Mouse (Mus musculus): ENCODE measurements at regions not wholly inside any gene's neighbourhood (a gene's known extent, or its start where the extent isn't known, plus 50 kb on each side); places are given as distances from the start of the nearest gene placed in this dataset.

DNA sequence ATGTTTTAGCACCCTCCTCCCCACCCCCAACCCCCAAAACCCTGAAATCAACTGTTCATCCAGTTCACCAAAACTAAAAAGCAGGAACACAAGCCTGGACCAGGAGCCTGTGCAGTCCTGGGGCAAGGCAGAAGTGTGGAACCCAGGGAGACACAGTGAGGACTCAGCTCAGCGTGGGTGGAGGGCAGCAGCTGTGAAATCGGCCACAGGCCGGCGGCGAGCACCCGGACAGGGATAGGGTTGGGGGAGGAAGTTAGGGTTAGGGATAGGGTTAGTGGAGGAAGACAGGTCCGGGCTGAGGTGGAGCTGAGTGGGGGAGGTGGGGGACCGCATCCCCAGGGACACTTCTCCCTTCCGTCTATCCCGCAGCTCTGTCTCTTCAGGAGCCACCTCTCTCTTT lies 102.5 kb upstream of the Bach2 start:
- TF ChIP-seq CTCF (IDR thresholded peaks at IDR 0.05) (no peak), EP300 (IDR thresholded peaks at IDR 0.05) (no peak)

Measured in lung, postnatal 0 days (tissue).